Mouse (Mus musculus): ENCODE data around the gene Dpm3. TPM values are rescaled to one million over a fixed set of nuclear protein-coding genes. Genes with fewer than 3 reads are reported as not detected.

Gene Dpm3
- total RNA-seq, 2 experiments from 2014 or later: 82.3 to 95.5 TPM

GRCm38 (mm10) chr3:89231345-89231744 lies 27.8 kb upstream of the Dpm3 start:
- ATAC-seq (ENCODE audit: poor library complexity, severe bottlenecking): no peak

DNA sequence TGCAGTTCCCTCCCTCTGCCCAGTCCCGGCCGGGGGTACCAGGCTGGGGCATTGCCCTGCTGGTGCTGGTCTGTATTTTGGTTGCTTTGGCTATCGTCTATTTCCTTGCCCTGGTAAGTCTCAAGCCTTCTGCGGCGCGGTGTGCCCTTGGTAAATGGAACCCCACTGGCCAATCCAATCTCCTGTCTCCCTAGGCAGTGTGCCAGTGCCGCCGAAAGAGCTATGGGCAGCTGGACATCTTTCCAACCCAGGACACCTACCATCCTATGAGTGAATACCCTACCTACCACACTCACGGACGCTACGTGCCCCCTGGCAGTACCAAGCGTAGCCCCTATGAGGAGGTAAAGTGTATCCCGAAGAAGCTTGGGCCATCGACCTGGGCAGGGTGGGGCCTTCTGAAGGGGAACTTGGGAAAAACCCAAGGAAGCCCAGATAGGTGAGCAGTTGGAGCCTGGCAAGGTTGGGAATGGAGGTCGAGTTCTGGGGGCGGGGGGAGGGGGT lies 27.3 kb upstream of the Dpm3 start:
- ATAC-seq (ENCODE audit: poor library complexity, severe bottlenecking): no peak

- ATAC-seq (ENCODE audit: poor library complexity, severe bottlenecking): no peak
These were observed 26.5 kb upstream of the Dpm3 start for GRCm38 (mm10) chr3:89232614-89233013.

GRCm38 (mm10) chr3:89233562-89234110 lies 25.5 kb upstream of the Dpm3 start:
- peak; percentile 78 for ATAC-seq (ENCODE audit: poor library complexity, severe bottlenecking)

GRCm38 (mm10) chr3:89236516-89236915 lies 22.6 kb upstream of the Dpm3 start:
- no peak for ATAC-seq (ENCODE audit: poor library complexity, severe bottlenecking)

DNA sequence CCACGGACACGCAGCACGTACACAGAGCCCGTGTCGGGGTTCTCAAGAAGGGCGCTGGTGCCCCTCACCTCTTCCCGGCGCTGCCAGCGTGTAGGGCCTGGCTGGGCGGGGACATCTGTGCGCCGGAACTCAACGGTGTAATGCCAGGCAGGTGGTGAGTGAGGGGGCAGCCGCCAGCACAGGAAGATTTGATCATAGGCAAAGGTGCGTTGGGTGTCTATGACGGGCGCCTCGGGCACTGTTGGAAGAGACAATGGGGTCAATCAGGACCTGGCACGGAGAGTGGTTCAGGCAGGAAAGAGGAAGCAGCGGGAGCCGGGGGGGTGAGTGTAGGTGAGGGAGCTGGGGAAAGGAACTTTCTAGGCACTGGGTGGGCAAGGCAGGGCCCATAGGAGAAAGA lies 21.5 kb upstream of the Dpm3 start:
- no peak for ATAC-seq (ENCODE audit: poor library complexity, severe bottlenecking)

DNA sequence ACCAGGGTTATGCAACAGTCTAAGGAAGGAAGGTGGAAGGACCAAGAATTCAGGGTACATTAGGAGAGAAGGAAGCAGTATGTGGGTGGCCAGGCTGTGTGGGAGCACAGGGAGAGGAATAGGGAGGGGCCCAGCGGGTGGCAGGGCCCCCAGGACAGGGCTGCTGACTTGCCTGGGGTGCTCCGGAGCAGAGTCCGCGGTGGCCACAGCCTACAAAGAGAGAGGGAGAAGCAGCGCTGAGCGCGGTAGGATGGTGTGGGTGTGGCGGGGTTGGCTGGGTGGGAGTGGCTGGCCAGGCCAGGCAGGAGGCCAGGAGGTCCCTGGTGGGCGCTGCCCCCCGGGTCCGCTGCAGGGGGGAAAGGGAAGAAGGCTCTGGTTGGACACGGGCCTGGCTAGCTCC lies 20.7 kb upstream of the Dpm3 start:
- no peak for ATAC-seq (ENCODE audit: poor library complexity, severe bottlenecking)

DNA sequence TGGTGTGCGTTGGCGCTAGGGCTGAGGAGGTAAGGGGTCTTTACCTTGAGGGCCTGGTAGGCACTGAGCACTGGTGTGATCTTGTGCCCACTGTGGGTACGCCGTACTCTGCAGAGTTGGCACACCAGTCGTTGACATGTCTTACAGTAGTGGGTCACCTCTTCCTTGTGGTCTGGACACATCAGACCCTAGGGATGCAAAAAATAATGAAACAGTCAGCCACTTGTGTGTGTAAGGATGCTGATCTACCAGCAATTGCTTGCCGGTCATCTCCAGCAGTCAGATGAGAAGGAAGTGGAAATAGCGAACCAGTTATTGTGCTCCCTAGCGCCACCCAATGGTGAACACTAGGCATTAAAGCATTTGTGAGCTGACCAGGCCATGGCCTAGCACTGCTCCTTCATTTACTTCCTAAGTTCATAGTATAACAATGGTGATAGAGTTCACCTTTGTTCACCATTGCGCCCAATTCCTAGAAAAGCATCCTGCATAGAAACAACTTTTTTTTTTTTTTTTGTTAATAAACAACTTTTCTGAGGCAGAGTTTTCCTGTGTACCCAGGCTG lies 16.7 kb upstream of the Dpm3 start:
- peak; percentile 54 for ATAC-seq (ENCODE audit: poor library complexity, severe bottlenecking)

DNA sequence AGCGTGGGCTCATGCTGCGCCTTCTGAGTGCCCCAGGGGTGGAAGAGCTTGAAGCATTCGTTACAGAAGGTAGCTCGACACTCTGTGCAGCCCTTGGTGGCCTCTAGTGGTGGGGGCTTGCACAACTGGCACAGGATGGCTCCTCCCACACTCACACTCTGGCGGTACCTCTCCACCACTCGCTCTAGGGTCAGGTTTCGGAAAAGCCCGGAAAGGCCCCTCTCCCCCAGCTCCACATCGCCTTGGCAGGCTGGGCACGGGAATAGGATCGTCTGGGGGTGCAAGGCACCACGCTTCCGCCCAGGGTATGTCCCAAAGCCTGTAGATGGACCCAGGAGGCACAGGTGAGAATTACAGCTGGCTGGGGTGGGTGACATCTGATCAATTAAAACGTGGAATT lies 15.5 kb upstream of the Dpm3 start:
- ATAC-seq (ENCODE audit: poor library complexity, severe bottlenecking): peak; percentile 51

DNA sequence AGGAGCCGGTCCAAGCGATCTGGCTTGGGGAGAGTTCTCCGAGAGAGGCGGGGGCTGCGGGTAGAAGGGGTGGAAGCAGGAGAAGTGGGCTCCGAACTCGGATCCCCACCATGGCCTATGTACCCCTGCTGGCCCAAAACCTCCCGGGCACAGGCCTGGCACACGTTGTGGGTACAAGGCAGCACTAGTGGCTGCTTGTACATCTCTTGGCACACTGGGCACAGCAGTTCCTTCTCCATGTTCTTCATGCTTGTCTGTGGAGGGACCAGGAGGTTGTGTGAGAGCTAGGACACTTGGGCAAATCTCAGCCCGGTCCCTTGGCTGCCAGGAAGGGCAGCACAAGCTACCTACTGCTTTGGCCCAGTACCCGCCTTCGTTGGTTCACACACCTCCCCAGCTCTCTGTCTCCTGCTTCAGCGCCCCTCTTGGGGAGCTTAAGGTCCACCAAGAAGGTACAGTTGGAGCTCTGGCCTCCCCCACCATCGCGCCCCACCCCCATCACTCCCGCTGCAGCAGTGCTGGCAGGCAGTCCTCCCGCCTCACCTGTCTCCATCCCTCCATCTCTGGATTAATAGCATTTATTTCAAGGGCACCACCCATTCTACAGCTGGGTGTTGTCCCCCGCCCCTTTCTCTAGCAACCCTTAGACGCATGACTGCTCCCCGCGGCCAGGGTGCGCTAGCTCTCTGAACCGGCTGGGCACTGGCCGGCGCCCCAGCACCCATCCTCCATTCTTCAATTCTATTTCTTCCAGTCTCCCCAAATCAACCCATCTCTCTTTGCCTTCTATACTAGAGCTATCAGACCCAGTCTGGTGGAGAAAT lies 14.8 kb upstream of the Dpm3 start:
- ATAC-seq (ENCODE audit: poor library complexity, severe bottlenecking): peak; percentile 47

GRCm38 (mm10) chr3:89244982-89245687 lies 14.0 kb upstream of the Dpm3 start:
- ATAC-seq (ENCODE audit: poor library complexity, severe bottlenecking): no peak

DNA sequence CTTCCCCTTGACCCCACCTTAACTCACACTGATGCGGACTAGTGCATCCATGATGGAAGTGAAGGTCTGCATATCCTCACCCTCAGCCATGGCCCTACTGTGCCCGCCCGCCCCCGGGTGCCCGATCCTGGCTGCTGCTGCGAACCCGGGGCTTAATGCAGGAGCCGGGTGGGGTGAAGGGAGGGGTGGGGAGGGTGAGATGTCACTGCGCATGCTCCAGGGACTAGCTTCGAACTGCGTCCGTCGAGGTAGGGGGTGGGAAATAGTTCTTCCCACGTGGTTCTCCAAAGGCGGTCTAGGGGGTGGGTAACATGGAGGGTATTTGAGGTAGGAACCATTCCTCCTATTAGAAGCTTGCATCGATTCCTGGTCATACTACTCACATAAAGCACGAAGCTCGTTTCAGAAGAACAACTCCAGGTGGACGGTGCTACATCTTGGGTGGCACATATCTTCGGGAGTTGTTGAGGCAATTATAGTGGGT lies 13.4 kb upstream of the Dpm3 start, which contains the start of gene Krtcap2:
TSS of gene Krtcap2 (plus strand) at position 279 of the 484 bp plus-strand sequence.
- ATAC-seq (ENCODE audit: poor library complexity, severe bottlenecking): no peak

DNA sequence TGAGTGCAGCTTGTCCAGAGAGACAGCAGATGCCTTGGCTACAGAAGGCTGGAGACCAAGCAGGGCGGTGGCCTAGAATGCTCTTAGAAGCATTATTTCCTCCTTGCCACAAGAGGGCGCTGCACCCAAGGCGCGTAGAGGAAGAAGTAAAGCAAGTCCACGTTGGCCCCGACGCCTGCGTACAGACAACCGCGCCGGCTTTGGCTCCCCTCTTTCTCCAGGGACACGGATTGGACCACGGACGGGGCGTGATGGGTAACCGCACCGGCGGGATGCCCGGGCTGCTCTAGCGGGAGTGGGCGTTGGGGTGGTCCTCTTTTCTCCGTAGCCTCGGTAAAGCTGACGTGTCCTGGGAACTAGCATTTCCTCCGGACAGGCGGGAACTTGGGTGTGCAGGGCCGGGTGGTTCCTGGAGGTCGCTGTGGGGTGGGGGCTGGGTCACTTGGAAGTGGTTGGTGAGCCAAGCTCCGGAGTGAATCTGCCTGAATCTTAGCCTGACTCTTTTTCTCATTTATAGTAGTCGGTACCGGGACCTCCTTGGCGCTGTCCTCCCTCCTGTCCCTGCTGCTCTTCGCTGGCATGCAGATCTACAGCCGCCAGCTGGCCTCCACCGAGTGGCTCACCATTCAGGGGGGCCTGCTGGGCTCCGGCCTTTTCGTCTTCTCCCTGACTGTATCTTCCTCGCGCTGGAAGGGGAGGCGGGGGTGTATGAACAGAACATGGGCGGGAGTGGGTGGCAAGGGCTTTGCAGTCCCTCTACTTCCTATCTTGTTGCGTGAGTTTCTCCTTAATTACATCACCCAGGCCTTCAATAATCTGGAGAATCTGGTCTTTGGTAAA lies 12.7 kb upstream of the Dpm3 start, which contains the start of gene Trim46:
TSS of gene Trim46 (minus strand) at position 49 of the 840 bp plus-strand sequence.
- peak; percentile 85 for ATAC-seq (ENCODE audit: poor library complexity, severe bottlenecking)

GRCm38 (mm10) chr3:89247466-89247865 lies 11.7 kb upstream of the Dpm3 start:
- no peak for ATAC-seq (ENCODE audit: poor library complexity, severe bottlenecking)

DNA sequence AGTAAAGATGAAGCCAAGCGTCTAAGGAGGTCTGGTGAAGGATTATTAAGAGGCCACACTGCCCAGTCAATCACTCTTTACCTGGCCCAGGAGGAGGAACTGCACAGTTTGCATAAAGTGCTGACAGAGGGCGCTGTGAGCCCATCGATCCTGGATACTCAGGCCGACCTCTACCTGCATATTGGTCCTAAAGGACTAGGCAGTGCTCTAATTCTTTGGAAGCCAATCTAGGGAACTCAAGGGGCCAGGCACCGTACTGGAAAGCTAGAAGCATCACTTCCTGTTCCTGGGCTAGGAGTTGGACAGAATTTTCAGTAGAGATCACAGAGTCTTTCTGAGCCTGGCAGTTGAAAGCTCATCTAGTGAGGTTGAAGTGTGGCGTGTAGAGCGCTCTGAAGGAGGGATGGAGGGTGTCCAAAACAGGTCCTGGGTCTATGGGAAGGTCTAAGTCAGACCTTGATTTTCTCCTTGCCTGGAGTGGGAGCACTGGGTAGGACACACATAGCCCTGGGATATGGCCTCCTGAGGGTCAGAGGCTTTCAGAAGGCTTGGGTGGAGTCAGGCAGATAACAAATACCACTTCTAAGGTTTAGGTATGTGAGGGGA lies 8.6 kb upstream of the Dpm3 start:
- peak; percentile 27; the same call in 1 of the 2 replicates for ATAC-seq (ENCODE audit: poor library complexity, severe bottlenecking)

GRCm38 (mm10) chr3:89251365-89251895 lies 7.7 kb upstream of the Dpm3 start:
- peak; percentile 74 for ATAC-seq (ENCODE audit: poor library complexity, severe bottlenecking)

DNA sequence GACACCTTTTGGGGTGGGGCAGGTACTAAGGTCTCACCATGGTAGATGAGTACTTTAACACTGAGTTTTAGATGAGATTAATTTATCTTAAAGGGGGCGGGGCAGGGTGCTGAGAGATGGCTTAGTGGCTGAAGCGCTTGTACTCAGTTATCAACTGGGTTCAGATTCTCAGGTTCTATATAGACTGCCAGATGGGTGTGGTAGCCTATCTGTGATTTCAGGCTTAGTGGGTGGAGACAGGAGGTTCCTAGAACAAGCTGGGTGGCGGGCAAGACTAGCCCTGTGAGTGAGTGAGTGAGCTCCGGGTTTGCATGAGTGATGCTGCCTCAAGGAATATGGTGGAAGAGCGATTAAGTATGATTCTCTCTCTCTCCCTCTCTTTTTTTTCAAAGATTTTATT lies 4.2 kb upstream of the Dpm3 start:
- ATAC-seq (ENCODE audit: poor library complexity, severe bottlenecking): no peak

GRCm38 (mm10) chr3:89256177-89256576 lies 3.0 kb upstream of the Dpm3 start:
- no peak for ATAC-seq (ENCODE audit: poor library complexity, severe bottlenecking)

DNA sequence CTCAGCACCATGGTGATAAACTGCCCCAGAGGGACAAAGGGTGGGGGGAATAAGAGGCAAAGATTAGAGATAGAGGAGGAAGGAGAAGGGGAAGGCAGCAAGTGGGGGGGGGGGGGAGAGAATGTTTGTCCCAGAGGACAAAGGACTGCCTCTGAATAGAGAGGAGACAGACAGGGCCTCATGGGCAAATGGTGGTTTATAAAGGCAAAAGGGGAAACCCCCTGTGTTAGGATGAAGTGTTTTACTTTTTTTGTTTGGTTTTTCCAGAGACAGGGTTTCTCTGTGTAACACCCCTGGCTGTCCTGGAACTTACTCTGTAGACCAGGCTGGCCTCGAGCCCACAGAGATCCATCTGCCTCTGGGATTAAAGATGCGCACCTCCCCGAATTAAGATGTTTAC lies 1.1 kb downstream of the Dpm3 start:
- ATAC-seq (ENCODE audit: poor library complexity, severe bottlenecking): no peak
